In genomic region chr5:76075401-76075800, GRCm38 (mm10) we compare ENCODE assay signal across 8 mouse cellular contexts.
DNase-seq lines count a peak whose midpoint lies in the region; ATAC-seq lines count a peak whose summit lies in the region.

No protein-coding gene starts in this region.

- H3K4me1 ChIP-seq in forebrain, embryonic 12.5 days, result peaks cover 12% of the 10 kb centered on the region

- no peak overlapping the region for H3K4me3 ChIP-seq in forebrain, embryonic 12.5 days (replicated peaks)

- WGBS in forebrain, embryonic 12.5 days, result 22% methylated on average over 8 of the region's 8 CpGs

- H3K4me2 ChIP-seq in forebrain, embryonic 12.5 days, result peak overlapping the region; percentile 24; the same call in 1 of the 2 replicates

- H3K27ac ChIP-seq in forebrain, embryonic 12.5 days, result no peak overlapping the region

- peak; percentile 20 for DNase-seq in adrenal gland, postnatal 14 days
- DNase-seq in adrenal gland, adult 8-10 months, result no peak
- DNase-seq in kidney, postnatal 25 days, result peak; percentile 41 to 56
- peak; percentile 40 for DNase-seq in neural tube, embryonic 10.5 days (ENCODE audit: extremely low spot score, low spot score)
- DNase-seq in thymus, postnatal 25 days, result no peak
- no peak for DNase-seq in cerebellum, postnatal 4 days (ENCODE audit: low spot score in 2 of 2)
- DNase-seq in adipocyte (ENCODE audit: low spot score), result no peak

- no peaks in the 10 kb centered on the region for H3K9me3 ChIP-seq in forebrain, embryonic 12.5 days

- no peaks in the 10 kb centered on the region for H3K36me3 ChIP-seq in forebrain, embryonic 12.5 days (replicated peaks)

- no peaks in the 10 kb centered on the region; the same call in 1 of the 2 replicates for H3K27me3 ChIP-seq in forebrain, embryonic 12.5 days

- ATAC-seq in forebrain, embryonic 12.5 days (ENCODE audit: low FRiP score), result no peak

- no peak overlapping the region for H3K9ac ChIP-seq in forebrain, embryonic 12.5 days

Comparison
In these comparisons a context has a peak if more than half of its experiments do, and no peak if none do; other contexts are left out.
1. DNase-seq: peak in adrenal gland, postnatal 14 days (single experiment), kidney, postnatal 25 days (2 of 2) and neural tube, embryonic 10.5 days (single experiment); none in adrenal gland, adult 8-10 months (single experiment), thymus, postnatal 25 days (single experiment), cerebellum, postnatal 4 days (0 of 2) and adipocyte (single experiment).